Mouse (Mus musculus) regulatory T cell (primary cell): ENCODE data around the gene C2cd3.

Experiments used
- in situ Hi-C: fragments of 300-600 bp; cut with MboI, MseI; formaldehyde crosslinking; loops from one replicate; pipeline ENCODE4 v1.15.1; 2025; ENCODE audit warnings: high pct_unique_total_duplicates

Gene C2cd3

GRCm38 (mm10) chr7:100371495-100372451, at the start of gene C2cd3, which contains the start of gene Ppme1:
Gene C2cd3, plus strand, starts transcription at chr7:100372233.
Gene Ppme1, minus strand, starts transcription at chr7:100372307.
- in situ Hi-C loops = loop anchor here (10.0 kb wide), 1 partner anchor 887 kb away; the partner anchor contains the start of gene Rps3

- in situ Hi-C loops = no loop called here
Observed at GRCm38 (mm10) chr7:100323721-100324120, 48.3 kb upstream of the C2cd3 start.

- in situ Hi-C loops = no loop called here
Observed at GRCm38 (mm10) chr7:100325482-100325881, 46.6 kb upstream of the C2cd3 start.

- in situ Hi-C loops = no loop called here
Observed at GRCm38 (mm10) chr7:100327514-100327913, 44.5 kb upstream of the C2cd3 start.

GRCm38 (mm10) chr7:100328636-100329035, 43.4 kb upstream of the C2cd3 start:
- in situ Hi-C loops = no loop called here

- in situ Hi-C loops = no loop called here
Observed at GRCm38 (mm10) chr7:100331269-100331668, 40.8 kb upstream of the C2cd3 start.

- in situ Hi-C loops = no loop called here
Observed at GRCm38 (mm10) chr7:100335921-100336320, 36.1 kb upstream of the C2cd3 start.

- in situ Hi-C loops = no loop called here
Observed at GRCm38 (mm10) chr7:100354984-100355383, 17.0 kb upstream of the C2cd3 start.

- in situ Hi-C loops = no loop called here
Observed at GRCm38 (mm10) chr7:100356324-100356723, 15.7 kb upstream of the C2cd3 start.

GRCm38 (mm10) chr7:100356768-100357167, 15.3 kb upstream of the C2cd3 start:
- in situ Hi-C loops = no loop called here

GRCm38 (mm10) chr7:100357856-100358255, 14.2 kb upstream of the C2cd3 start:
- in situ Hi-C loops = no loop called here

- in situ Hi-C loops = no loop called here
Observed at GRCm38 (mm10) chr7:100363162-100363561, 8.9 kb upstream of the C2cd3 start.

- in situ Hi-C loops = no loop called here
Observed at GRCm38 (mm10) chr7:100364888-100365287, 7.1 kb upstream of the C2cd3 start.

GRCm38 (mm10) chr7:100372452-100372980, 483 bp downstream of the C2cd3 start:
- in situ Hi-C loops = loop anchor here (10.0 kb wide), 1 partner anchor 888 kb away; the partner anchor contains the start of gene Rps3

GRCm38 (mm10) chr7:100378257-100378656, 6.2 kb downstream of the C2cd3 start:
- in situ Hi-C loops = loop anchor here (10.0 kb wide), 1 partner anchor 893 kb away; the partner anchor contains the start of gene Rps3

- in situ Hi-C loops = no loop called here
Observed at GRCm38 (mm10) chr7:100381161-100381560, 9.1 kb downstream of the C2cd3 start.

GRCm38 (mm10) chr7:100383207-100383606, 11.2 kb downstream of the C2cd3 start:
- in situ Hi-C loops = no loop called here

- in situ Hi-C loops = no loop called here
Observed at GRCm38 (mm10) chr7:100388174-100388573, 16.1 kb downstream of the C2cd3 start.

- in situ Hi-C loops = no loop called here
Observed at GRCm38 (mm10) chr7:100390166-100390565, 18.1 kb downstream of the C2cd3 start.

GRCm38 (mm10) chr7:100392265-100392664, 20.2 kb downstream of the C2cd3 start:
- in situ Hi-C loops = no loop called here

GRCm38 (mm10) chr7:100399231-100399913, 27.3 kb downstream of the C2cd3 start:
- in situ Hi-C loops = no loop called here
